Comparison of ENCODE assay signal across 12 mouse cellular contexts in genomic region chr5:32446394-32446793, GRCm38 (mm10). TPM values are rescaled to one million over a fixed set of nuclear protein-coding genes. Genes with fewer than 3 reads are reported as not detected.
DNase-seq lines count a peak whose midpoint lies in the region; ATAC-seq and TF ChIP-seq lines count a peak whose summit lies in the region.
"Had no signal": no experiment of that assay in that cellular context is flagged by ENCODE, and none has a peak within 500 bp of the region (broad histone marks: within the 10 kb centered on the region; RNA-seq: fewer than 3 reads in every experiment).

No protein-coding gene starts in this region.

- no peak overlapping the region for H3K9ac ChIP-seq in midbrain, embryonic 11.5 days (ENCODE audit: low read length)
- H3K9ac ChIP-seq in midbrain, embryonic 16.5 days (ENCODE audit: low read depth, low read length) = no peak overlapping the region
- H3K9ac ChIP-seq: embryonic facial prominence, embryonic 12.5 days had no signal

- peak; percentile 71 for DNase-seq in midbrain, embryonic 11.5 days (ENCODE audit: low spot score, missing footprints)
- DNase-seq in gastrocnemius, postnatal 14 days = peak; percentile 57
- peak; percentile 26 to 49 for DNase-seq in heart, postnatal 14 days
- no peak for DNase-seq in urinary bladder, postnatal 10 days (ENCODE audit: low spot score)
- DNase-seq in embryo, embryonic 10 days (ENCODE audit: low spot score) = no peak
- DNase-seq: adrenal gland, postnatal 25 days; left cerebral cortex, postnatal 4 days had no signal

- no peak for TF ChIP-seq CTCF in small intestine, adult 2 months (IDR thresholded peaks at IDR 0.05; ENCODE audit: extremely low read depth, insufficient read length, insufficient replicate concordance, low read depth, low read length)

- H3K4me2 ChIP-seq in midbrain, embryonic 11.5 days = no peak overlapping the region
- H3K4me2 ChIP-seq in midbrain, embryonic 16.5 days (ENCODE audit: low read length) = no peak overlapping the region
- H3K4me2 ChIP-seq: embryonic facial prominence, embryonic 12.5 days had no signal

- no peaks in the 10 kb centered on the region for H3K27me3 ChIP-seq in midbrain, embryonic 11.5 days (ENCODE audit: control insufficient read depth, insufficient read depth, low read length)
- no peaks in the 10 kb centered on the region for H3K27me3 ChIP-seq in midbrain, embryonic 16.5 days (ENCODE audit: control insufficient read depth, insufficient read depth, low read depth, low read length)
- no peaks in the 10 kb centered on the region for H3K27me3 ChIP-seq in small intestine, adult 2 months (ENCODE audit: control insufficient read depth, insufficient read depth, low read length)
- H3K27me3 ChIP-seq: embryonic facial prominence, embryonic 12.5 days had no signal

- H3K4me3 ChIP-seq in midbrain, embryonic 11.5 days (ENCODE audit: low read depth, low read length) = no peak overlapping the region
- no peak overlapping the region for H3K4me3 ChIP-seq in midbrain, embryonic 16.5 days (ENCODE audit: low read depth, low read length)
- no peak overlapping the region for H3K4me3 ChIP-seq in small intestine, adult 2 months (ENCODE audit: low read depth, low read length)
- H3K4me3 ChIP-seq: embryonic facial prominence, embryonic 12.5 days had no signal

- no peak overlapping the region for H3K27ac ChIP-seq in midbrain, embryonic 11.5 days (ENCODE audit: low read depth, low read length)
- no peak overlapping the region for H3K27ac ChIP-seq in midbrain, embryonic 16.5 days (ENCODE audit: low read length)
- H3K27ac ChIP-seq in small intestine, adult 2 months (ENCODE audit: insufficient read depth, low read depth, low read length) = peak overlapping the region; percentile 14; the same call in 1 of the 2 replicates
- H3K27ac ChIP-seq: embryonic facial prominence, embryonic 12.5 days; macrophage had no signal

- no peak for ATAC-seq in midbrain, embryonic 11.5 days (ENCODE audit: low FRiP score)
- no peak for ATAC-seq in midbrain, embryonic 16.5 days
- ATAC-seq in inflammation-experienced regulatory T-cells, adult 6 months = no peak

- no peaks in the 10 kb centered on the region for H3K9me3 ChIP-seq in midbrain, embryonic 11.5 days (ENCODE audit: control insufficient read depth, low read length)
- no peaks in the 10 kb centered on the region for H3K9me3 ChIP-seq in midbrain, embryonic 16.5 days (replicated peaks; ENCODE audit: control insufficient read depth, low read length, poor library complexity, severe bottlenecking)
- H3K9me3 ChIP-seq: embryonic facial prominence, embryonic 12.5 days had no signal

- H3K4me1 ChIP-seq in midbrain, embryonic 11.5 days (ENCODE audit: control insufficient read depth, insufficient read depth, low read length) = no peaks in the 10 kb centered on the region
- no peaks in the 10 kb centered on the region for H3K4me1 ChIP-seq in midbrain, embryonic 16.5 days (ENCODE audit: control insufficient read depth, insufficient read depth, low read length)
- peaks cover 12% of the 10 kb centered on the region for H3K4me1 ChIP-seq in small intestine, adult 2 months (ENCODE audit: control insufficient read depth, insufficient read depth, insufficient read length, low read length)
- H3K4me1 ChIP-seq: embryonic facial prominence, embryonic 12.5 days had no signal

- no peaks in the 10 kb centered on the region for H3K36me3 ChIP-seq in midbrain, embryonic 11.5 days (ENCODE audit: control insufficient read depth, insufficient read depth, low read length)
- no peaks in the 10 kb centered on the region for H3K36me3 ChIP-seq in midbrain, embryonic 16.5 days (ENCODE audit: control insufficient read depth, insufficient read depth, low read length)
- no peaks in the 10 kb centered on the region for H3K36me3 ChIP-seq in small intestine, adult 2 months (ENCODE audit: control insufficient read depth, insufficient read depth, low read length)
- H3K36me3 ChIP-seq: embryonic facial prominence, embryonic 12.5 days had no signal

- intact Hi-C loops in gastrocnemius, postnatal 14 days (cut with DNase I; ENCODE audit: low total_unique reads) = no loop called here
- intact Hi-C loops in heart, postnatal 14 days (cut with DNase I) = no loop called here

- no peak for TF ChIP-seq POLR2A in small intestine, adult 2 months (IDR thresholded peaks at IDR 0.05; ENCODE audit: low read depth, low read length)

- WGBS in midbrain, embryonic 11.5 days = 40% methylated on average over 5 of the region's 5 CpGs
- WGBS in midbrain, embryonic 16.5 days = 46% methylated on average over 5 of the region's 5 CpGs
- 27% methylated on average over 5 of the region's 5 CpGs for WGBS in small intestine, adult 2 months

RNA-seq across cellular contexts. Expression of gene Ppp1cb, which starts 12.2 kb away (rescaled TPM):
- 247 and 272 TPM in 2 replicates for polyA plus RNA-seq in midbrain, embryonic 11.5 days (2014; fragmentation: Nextera tagmentation; extraction: Ambion mirVana)
- polyA plus RNA-seq in midbrain, embryonic 16.5 days (2015; fragmentation: Nextera tagmentation; extraction: Ambion mirVana) = 208 TPM in 2 replicates
- 100 to 1,000 TPM; 324 to 326 TPM for total RNA-seq in gastrocnemius, postnatal 14 days (2021)
- total RNA-seq in heart, postnatal 14 days (2021) = 100 to 1,000 TPM; 476 to 479 TPM
- polyA plus RNA-seq in small intestine, adult 2 months (2012; rRNA removed) = 2.2 and 4.5 TPM in 2 replicates
- polyA plus RNA-seq in inflammation-experienced regulatory T-cells, adult 6 months (2017; shearing (Covaris generic)) = 100 to 1,000 TPM in 2 of 3 experiments, 10 to 100 TPM in 1; 83.2 to 212 (median 169) TPM

Comparison
In these comparisons a context has a peak if more than half of its experiments do, and no peak if none do; other contexts are left out.
1. DNase-seq: peak in midbrain, embryonic 11.5 days (single experiment), gastrocnemius, postnatal 14 days (single experiment) and heart, postnatal 14 days (2 of 2); none in urinary bladder, postnatal 10 days (single experiment) and embryo, embryonic 10 days (single experiment).
2. RNA of gene Ppp1cb, which starts 12.2 kb away (polyA plus RNA-seq): 247 to 272 TPM in midbrain, embryonic 11.5 days, 208 TPM in midbrain, embryonic 16.5 days and 83.2 to 212 TPM in inflammation-experienced regulatory T-cells, adult 6 months; 2.2 to 4.5 TPM in small intestine, adult 2 months; every median in the first group is over 10 times any median in the second.